In genomic region chr14:46845706-46846105, GRCm38 (mm10) we compare ENCODE assay signal across 18 mouse cellular contexts. TPM values are rescaled to one million over a fixed set of nuclear protein-coding genes. Genes with fewer than 3 reads are reported as not detected.
"Had no signal": no experiment of that assay in that cellular context is flagged by ENCODE, and none has a peak within 500 bp of the region (broad histone marks: within the 10 kb centered on the region; RNA-seq: fewer than 3 reads in every experiment).

No protein-coding gene starts in this region.

- DNase-seq: kidney, adult 2 months; kidney, postnatal 36 days; left cerebral cortex, postnatal 4 days; liver, embryonic 13.5 days; lung, adult 2 months; lung, postnatal 14 days; lung, postnatal 4 days; midbrain, embryonic 14.5 days; right cerebral cortex, adult 18-20 months; right cerebral cortex, postnatal 14 days; right cerebral cortex, postnatal 4 days; thymus, adult 2 months; thymus, postnatal 14 days; thymus, postnatal 4 days had no signal

- H3K4me1 ChIP-seq: liver, embryonic 13.5 days had no signal

- H3K9me3 ChIP-seq: liver, embryonic 13.5 days had no signal

- H3K27ac ChIP-seq: kidney, postnatal 0 days; liver, embryonic 13.5 days; stomach, postnatal 0 days had no signal

- H3K9ac ChIP-seq: liver, embryonic 13.5 days had no signal

- H3K4me3 ChIP-seq: liver, embryonic 13.5 days had no signal

- H3K4me2 ChIP-seq: liver, embryonic 13.5 days; midbrain, embryonic 11.5 days had no signal

- H3K27me3 ChIP-seq: liver, embryonic 13.5 days had no signal

RNA-seq across cellular contexts. Expression of gene Samd4, which starts 36.9 kb away (rescaled TPM):
- total RNA-seq: megakaryocyte progenitor cell, adult 5-6 weeks had no signal
